Mouse (Mus musculus) heart, embryonic 16.5 days (tissue): ENCODE measurements around the gene Kif7. TPM values are rescaled to one million over a fixed set of nuclear protein-coding genes. Genes with fewer than 3 reads are reported as not detected.
A peak's percentile ranks its signal among the peaks of the same experiment; 100 is the strongest.

ENCODE experiments used
- ATAC-seq: fragments of 200-750 bp; cut with Nextera tagmentation; replicated peaks from 2 replicates; pipeline ENCODE4 v1.8.0; 2017; ENCODE audit warnings: moderate number of reproducible peaks; ENCODE audit not compliant: insufficient read depth, low FRiP score; ENCODE audit errors: extremely low read depth
- H3K27ac ChIP-seq: fragments of 300-500 bp; sonication (generic); 2 replicates; pipeline ENCODE4 v1.5.1; 2014; ENCODE audit warnings: mild to moderate bottlenecking, low read length, control low read depth, moderate library complexity
- H3K27me3 ChIP-seq: fragments of 300-500 bp; sonication (generic); 2 replicates; pipeline ENCODE4 v1.6.1; 2014; ENCODE audit warnings: low read length, mixed read lengths; ENCODE audit not compliant: control insufficient read depth, insufficient read depth
- H3K36me3 ChIP-seq: fragments of 300-500 bp; sonication (generic); 2 replicates; pipeline ENCODE4 v1.6.1; 2014; ENCODE audit not compliant: control insufficient read depth, insufficient read depth
- H3K4me1 ChIP-seq: fragments of 300-500 bp; sonication (generic); 2 replicates; pipeline ENCODE4 v1.6.1; 2014; ENCODE audit warnings: low read length, mixed read lengths; ENCODE audit not compliant: control insufficient read depth, insufficient read depth
- H3K4me2 ChIP-seq: fragments of 300-500 bp; sonication (generic); 2 replicates; pipeline ENCODE4 v1.6.1; 2014; ENCODE audit warnings: low read depth, mild to moderate bottlenecking, control low read depth, low read length
- H3K4me3 ChIP-seq: fragments of 300-500 bp; sonication (generic); 2 replicates; pipeline ENCODE4 v1.5.1; 2014; ENCODE audit warnings: mild to moderate bottlenecking, control low read depth, low read length
- H3K9ac ChIP-seq: fragments of 300-500 bp; sonication (generic); 2 replicates; pipeline ENCODE4 v1.6.1; 2014; ENCODE audit warnings: low read length, control low read depth
- H3K9me3 ChIP-seq: fragments of 300-500 bp; sonication (generic); replicated peaks from 2 replicates; pipeline ENCODE4 v1.6.1; 2016; ENCODE audit warnings: low read length; ENCODE audit not compliant: control insufficient read depth
- WGBS: fragments of 180-500 bp; shearing (Covaris S2); extraction: QIAGEN DNeasy Blood & Tissue Kit; methylation state at CpG from one replicate; pipeline ENCODE4 v1.1.7; 2014; 5-methylcytosine and 5-hydroxymethylcytosine counted together
- polyA plus RNA-seq: library from polyadenylated mRNA; unstranded; fragments of >200 nt; fragmentation: Nextera tagmentation; extraction: Ambion mirVana; gene quantifications from 2 replicates; pipeline ENCODE4 v1.2.1, GENCODE M21; 2015

Kif7 gene
- polyA plus RNA-seq, 1 experiment from 2014 or later = 1.5 TPM

GRCm38 (mm10) chr7:79696495-79696894, 19.0 kb downstream of the Kif7 start:
- Histone ChIP-seq H3K9me3 (no peaks in the 10 kb centered on the region), H3K4me3 (no peak overlapping the region), H3K4me1 (no peaks in the 10 kb centered on the region), H3K27me3 (no peaks in the 10 kb centered on the region), H3K36me3 (peaks cover 44% of the 10 kb centered on the region), H3K9ac (no peak overlapping the region), H3K27ac (no peak overlapping the region), H3K4me2 (no peak overlapping the region)
- no peak for ATAC-seq
- WGBS = 81% methylated on average over 8 of the region's 8 CpGs

GRCm38 (mm10) chr7:79680231-79680630, 35.3 kb downstream of the Kif7 start:
- Histone ChIP-seq H3K9me3 (no peaks in the 10 kb centered on the region), H3K4me2 (no peak overlapping the region), H3K4me1 (no peaks in the 10 kb centered on the region), H3K4me3 (no peak overlapping the region), H3K36me3 (peaks cover 48% of the 10 kb centered on the region), H3K27ac (no peak overlapping the region), H3K9ac (no peak overlapping the region), H3K27me3 (no peaks in the 10 kb centered on the region)
- no peak for ATAC-seq
- 94% methylated on average over 2 of the region's 2 CpGs for WGBS

- ATAC-seq = no peak
- no peak overlapping the region for H3K9ac ChIP-seq
- no peak overlapping the region for H3K4me3 ChIP-seq
- H3K27ac ChIP-seq = no peak overlapping the region
- H3K36me3 ChIP-seq = peaks cover 46% of the 10 kb centered on the region
- no peaks in the 10 kb centered on the region for H3K27me3 ChIP-seq
- H3K9me3 ChIP-seq = no peaks in the 10 kb centered on the region
- H3K4me1 ChIP-seq = no peaks in the 10 kb centered on the region
- no peak overlapping the region for H3K4me2 ChIP-seq
Measured at GRCm38 (mm10) chr7:79679186-79679585, 36.3 kb downstream of the Kif7 start.

- Histone ChIP-seq H3K4me1 (no peaks in the 10 kb centered on the region), H3K27ac (no peak overlapping the region), H3K9me3 (no peaks in the 10 kb centered on the region), H3K4me3 (no peak overlapping the region), H3K27me3 (no peaks in the 10 kb centered on the region), H3K9ac (no peak overlapping the region), H3K36me3 (peaks cover 45% of the 10 kb centered on the region), H3K4me2 (no peak overlapping the region)
- WGBS = 87% methylated on average over 4 of the region's 4 CpGs
- no peak for ATAC-seq
Measured at GRCm38 (mm10) chr7:79670900-79671604, 44.5 kb downstream of the Kif7 start.

GRCm38 (mm10) chr7:79666690-79667089, 48.8 kb downstream of the Kif7 start:
- Histone ChIP-seq H3K36me3 (peaks cover 34% of the 10 kb centered on the region), H3K4me1 (peaks cover 9% of the 10 kb centered on the region; the same call in 1 of the 2 replicates), H3K9ac (no peak overlapping the region), H3K4me2 (no peak overlapping the region), H3K27me3 (no peaks in the 10 kb centered on the region), H3K9me3 (no peaks in the 10 kb centered on the region), H3K27ac (no peak overlapping the region), H3K4me3 (no peak overlapping the region)
- ATAC-seq = no peak

GRCm38 (mm10) chr7:79661253-79661890, 54.1 kb downstream of the Kif7 start:
- Histone ChIP-seq H3K27me3 (no peaks in the 10 kb centered on the region), H3K9ac (peak overlapping the region; percentile 84), H3K9me3 (no peaks in the 10 kb centered on the region), H3K36me3 (peaks cover 2% of the 10 kb centered on the region; the same call in 1 of the 2 replicates), H3K4me2 (peak overlapping the region; percentile 96), H3K4me1 (peaks cover 19% of the 10 kb centered on the region), H3K4me3 (peak overlapping the region; percentile 86), H3K27ac (no peak overlapping the region)
- no peak for ATAC-seq
- 12% methylated on average over 5 of the region's 5 CpGs for WGBS

- 0 out of 2 replicates have a peak, but pooled peaks have one; percentile 4 for ATAC-seq
- under 1% methylated on average over 73 of the region's 73 CpGs for WGBS
- no peaks in the 10 kb centered on the region for H3K27me3 ChIP-seq
- peaks cover 2% of the 10 kb centered on the region; the same call in 1 of the 2 replicates for H3K36me3 ChIP-seq
- H3K4me2 ChIP-seq = peak overlapping the region; percentile 96
- peak overlapping the region; percentile 86 for H3K4me3 ChIP-seq
- H3K27ac ChIP-seq = no peak overlapping the region
- H3K4me1 ChIP-seq = peaks cover 19% of the 10 kb centered on the region
- H3K9ac ChIP-seq = peak overlapping the region; percentile 84
- H3K9me3 ChIP-seq = no peaks in the 10 kb centered on the region
Measured at GRCm38 (mm10) chr7:79660291-79661150, 55.0 kb downstream of the Kif7 start.

- no peak within 1 kb of the TSS for H3K27ac ChIP-seq
- peak; percentile 100 for ATAC-seq
- H3K9ac ChIP-seq = peak within 1 kb of the TSS; percentile 84
- H3K4me2 ChIP-seq = peak within 1 kb of the TSS; percentile 96
- H3K4me3 ChIP-seq = peak within 1 kb of the TSS; percentile 86
- WGBS = under 1% methylated on average over 39 of the region's 39 CpGs
- H3K9me3 ChIP-seq = no peaks in the 10 kb centered on the region
- H3K36me3 ChIP-seq = peaks cover 2% of the 10 kb centered on the region; the same call in 1 of the 2 replicates
- H3K4me1 ChIP-seq = peaks cover 19% of the 10 kb centered on the region
- H3K27me3 ChIP-seq = no peaks in the 10 kb centered on the region
Measured at GRCm38 (mm10) chr7:79659578-79660290, 55.8 kb downstream of the Kif7 start, which contains the start of gene Ticrr. TSS of gene Ticrr (plus strand) at chr7:79660196.
